Mouse (Mus musculus) frontal cortex, postnatal 10 days (tissue): ENCODE measurements at regions not wholly inside any gene's neighbourhood (a gene's known extent, or its start where the extent isn't known, plus 50 kb on each side); places are given as distances from the start of the nearest gene placed in this dataset.
"Not testable (repeated sequence)": the region's sequence is repeated elsewhere in the genome, so short reads cannot be mapped to it uniquely, and the experiment has no call there.

Experiments used
- DNase-seq, 2 experiments: peaks; one replicate each; pipeline ENCODE4 v3.0.0; 2022; ENCODE audit warnings: low spot score in 2 of 2, mixed read lengths in 1 of 2

- peak; percentile 15 to 27 for DNase-seq
These were observed 1163.6 kb upstream of the Tyrp1 start for GRCm38 (mm10) chr4:79670203-79670891.

GRCm38 (mm10) chr4:79694787-79695763, 1138.8 kb upstream of the Tyrp1 start:
- no peak for DNase-seq

GRCm38 (mm10) chr4:79720915-79721314, 1113.0 kb upstream of the Tyrp1 start:
- DNase-seq: not testable (repeated sequence)

GRCm38 (mm10) chr4:79724103-79724502, 1109.8 kb upstream of the Tyrp1 start:
- no peak for DNase-seq

GRCm38 (mm10) chr4:79740925-79741560, 1092.9 kb upstream of the Tyrp1 start:
- no peak for DNase-seq
